Mouse (Mus musculus): ENCODE measurements around the gene Lrp1. TPM values are rescaled to one million over a fixed set of nuclear protein-coding genes. Genes with fewer than 3 reads are reported as not detected.
A peak's percentile ranks its signal among the peaks of the same experiment; 100 is the strongest.

Gene Lrp1
- polyA plus RNA-seq, 1 experiment from 2014 or later: 35.7 TPM

- DNase-seq (ENCODE audit: low spot score) (peak; percentile 52), ATAC-seq (replicated peaks; ENCODE audit: low FRiP score) (no peak)
- Histone ChIP-seq H3K4me1 (replicated peaks; ENCODE audit: control insufficient read depth, insufficient read depth, low read length) (peaks cover 62% of the 10 kb centered on the region), H3K9ac (ENCODE audit: low read depth, low read length) (peak overlapping the region; percentile 21; the same call in 1 of the 2 replicates), H3K36me3 (ENCODE audit: control insufficient read depth, insufficient read depth, low read length) (no peaks in the 10 kb centered on the region), H3K4me2 (peak overlapping the region; percentile 82), H3K27ac (ENCODE audit: low read depth, low read length) (no peak overlapping the region), H3K9me3 (ENCODE audit: control insufficient read depth, low read length) (no peaks in the 10 kb centered on the region), H3K4me3 (ENCODE audit: low read depth, low read length) (peak overlapping the region; percentile 45), H3K27me3 (replicated peaks; ENCODE audit: control insufficient read depth, insufficient read depth, low read length) (peaks cover 75% of the 10 kb centered on the region)
- WGBS: 2% methylated on average over 46 of the region's 46 CpGs
Measured at GRCm38 (mm10) chr10:127511634-127512306, 109.2 kb downstream of the Lrp1 start.

- Histone ChIP-seq H3K9ac (ENCODE audit: low read depth, low read length) (no peak overlapping the region), H3K9me3 (ENCODE audit: control insufficient read depth, low read length) (no peaks in the 10 kb centered on the region), H3K4me3 (ENCODE audit: low read depth, low read length) (peak overlapping the region; percentile 45; the same call in 1 of the 2 replicates), H3K27me3 (replicated peaks; ENCODE audit: control insufficient read depth, insufficient read depth, low read length) (peaks cover 75% of the 10 kb centered on the region), H3K4me1 (replicated peaks; ENCODE audit: control insufficient read depth, insufficient read depth, low read length) (peaks cover 55% of the 10 kb centered on the region), H3K27ac (ENCODE audit: low read depth, low read length) (no peak overlapping the region), H3K36me3 (ENCODE audit: control insufficient read depth, insufficient read depth, low read length) (no peaks in the 10 kb centered on the region), H3K4me2 (peak overlapping the region; percentile 82)
- DNase-seq (ENCODE audit: low spot score) (no peak), ATAC-seq (replicated peaks; ENCODE audit: low FRiP score) (no peak)
- 9% methylated on average over 11 of the region's 11 CpGs for WGBS
Measured at GRCm38 (mm10) chr10:127510895-127511617, 109.9 kb downstream of the Lrp1 start.

GRCm38 (mm10) chr10:127509837-127510701, 110.9 kb downstream of the Lrp1 start:
- Histone ChIP-seq H3K4me1 (replicated peaks; ENCODE audit: control insufficient read depth, insufficient read depth, low read length) (peaks cover 46% of the 10 kb centered on the region), H3K27me3 (replicated peaks; ENCODE audit: control insufficient read depth, insufficient read depth, low read length) (peaks cover 69% of the 10 kb centered on the region), H3K4me3 (ENCODE audit: low read depth, low read length) (0 out of 2 replicates have a peak overlapping the region, but pooled peaks have one; percentile 43), H3K9ac (ENCODE audit: low read depth, low read length) (no peak overlapping the region), H3K27ac (ENCODE audit: low read depth, low read length) (no peak overlapping the region), H3K4me2 (peak overlapping the region; percentile 79), H3K36me3 (ENCODE audit: control insufficient read depth, insufficient read depth, low read length) (no peaks in the 10 kb centered on the region), H3K9me3 (ENCODE audit: control insufficient read depth, low read length) (no peaks in the 10 kb centered on the region)
- no peak for ATAC-seq (replicated peaks; ENCODE audit: low FRiP score)
- no peak for DNase-seq (ENCODE audit: low spot score)
- 10% methylated on average over 17 of the region's 17 CpGs for WGBS

DNA sequence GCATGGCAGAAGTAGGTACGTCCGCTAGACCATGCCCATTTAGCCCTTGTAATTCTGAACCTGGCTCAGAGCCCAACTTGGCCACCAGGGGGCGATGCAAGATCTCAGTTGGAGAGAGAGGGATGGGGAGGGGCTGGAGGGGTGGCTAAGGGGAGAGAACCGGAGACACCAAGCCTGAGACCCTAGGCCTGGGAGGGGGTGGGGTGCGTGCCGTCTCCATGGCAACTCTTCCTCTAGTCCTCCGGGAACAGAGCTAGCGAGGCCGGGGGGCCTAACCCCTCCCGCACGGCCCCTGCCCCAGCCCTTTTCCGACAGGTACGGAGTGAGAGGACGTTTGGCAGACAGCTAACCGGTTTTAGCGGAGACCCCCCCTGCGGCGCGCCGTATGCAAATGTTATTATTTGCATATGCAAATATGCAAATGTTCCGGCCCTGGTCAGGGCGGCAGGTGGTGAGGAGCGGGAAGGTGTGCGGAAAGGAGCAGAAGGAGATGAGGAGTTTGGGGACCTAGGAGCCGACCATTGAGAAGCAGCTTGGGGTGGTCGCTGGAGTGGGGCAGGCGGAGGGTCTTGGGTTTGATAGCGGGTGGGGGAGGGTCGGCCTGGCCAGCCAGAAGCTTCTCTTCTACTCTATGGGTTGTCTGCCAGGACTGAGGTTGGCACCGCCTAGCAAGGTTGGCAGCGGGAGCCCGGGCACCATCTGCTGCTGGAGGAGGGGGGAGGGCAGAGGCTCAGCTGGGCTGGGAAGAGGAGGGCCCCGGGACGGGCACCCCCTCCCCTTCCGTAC, 111.7 kb downstream of the Lrp1 start:
- H3K4me1 ChIP-seq (replicated peaks; ENCODE audit: control insufficient read depth, insufficient read depth, low read length): peaks cover 38% of the 10 kb centered on the region
- no peaks in the 10 kb centered on the region for H3K9me3 ChIP-seq (ENCODE audit: control insufficient read depth, low read length)
- H3K36me3 ChIP-seq (ENCODE audit: control insufficient read depth, insufficient read depth, low read length): no peaks in the 10 kb centered on the region
- DNase-seq (ENCODE audit: low spot score) (peak; percentile 89), ATAC-seq (replicated peaks; ENCODE audit: low FRiP score) (peak; percentile 22)
- WGBS: 2% methylated on average over 35 of the region's 35 CpGs
- no peak overlapping the region for H3K9ac ChIP-seq (ENCODE audit: low read depth, low read length)
- H3K27ac ChIP-seq (ENCODE audit: low read depth, low read length): no peak overlapping the region
- peak overlapping the region; percentile 43 for H3K4me3 ChIP-seq (ENCODE audit: low read depth, low read length)
- peaks cover 61% of the 10 kb centered on the region for H3K27me3 ChIP-seq (replicated peaks; ENCODE audit: control insufficient read depth, insufficient read depth, low read length)
- peak overlapping the region; percentile 79 for H3K4me2 ChIP-seq

- ATAC-seq (replicated peaks; ENCODE audit: low FRiP score) (0 out of 2 replicates have a peak, but pooled peaks have one; percentile 19), DNase-seq (ENCODE audit: low spot score) (peak; percentile 77)
- peaks cover 28% of the 10 kb centered on the region for H3K4me1 ChIP-seq (replicated peaks; ENCODE audit: control insufficient read depth, insufficient read depth, low read length)
- 0 out of 2 replicates have a peak overlapping the region, but pooled peaks have one; percentile 16 for H3K4me3 ChIP-seq (ENCODE audit: low read depth, low read length)
- no peak overlapping the region for H3K27ac ChIP-seq (ENCODE audit: low read depth, low read length)
- H3K36me3 ChIP-seq (ENCODE audit: control insufficient read depth, insufficient read depth, low read length): no peaks in the 10 kb centered on the region
- H3K9ac ChIP-seq (ENCODE audit: low read depth, low read length): no peak overlapping the region
- 4% methylated on average over 15 of the region's 15 CpGs for WGBS
- peaks cover 54% of the 10 kb centered on the region for H3K27me3 ChIP-seq (replicated peaks; ENCODE audit: control insufficient read depth, insufficient read depth, low read length)
- H3K9me3 ChIP-seq (ENCODE audit: control insufficient read depth, low read length): no peaks in the 10 kb centered on the region
- H3K4me2 ChIP-seq: peak overlapping the region; percentile 79
Measured at GRCm38 (mm10) chr10:127508239-127508638, 112.7 kb downstream of the Lrp1 start.

DNA sequence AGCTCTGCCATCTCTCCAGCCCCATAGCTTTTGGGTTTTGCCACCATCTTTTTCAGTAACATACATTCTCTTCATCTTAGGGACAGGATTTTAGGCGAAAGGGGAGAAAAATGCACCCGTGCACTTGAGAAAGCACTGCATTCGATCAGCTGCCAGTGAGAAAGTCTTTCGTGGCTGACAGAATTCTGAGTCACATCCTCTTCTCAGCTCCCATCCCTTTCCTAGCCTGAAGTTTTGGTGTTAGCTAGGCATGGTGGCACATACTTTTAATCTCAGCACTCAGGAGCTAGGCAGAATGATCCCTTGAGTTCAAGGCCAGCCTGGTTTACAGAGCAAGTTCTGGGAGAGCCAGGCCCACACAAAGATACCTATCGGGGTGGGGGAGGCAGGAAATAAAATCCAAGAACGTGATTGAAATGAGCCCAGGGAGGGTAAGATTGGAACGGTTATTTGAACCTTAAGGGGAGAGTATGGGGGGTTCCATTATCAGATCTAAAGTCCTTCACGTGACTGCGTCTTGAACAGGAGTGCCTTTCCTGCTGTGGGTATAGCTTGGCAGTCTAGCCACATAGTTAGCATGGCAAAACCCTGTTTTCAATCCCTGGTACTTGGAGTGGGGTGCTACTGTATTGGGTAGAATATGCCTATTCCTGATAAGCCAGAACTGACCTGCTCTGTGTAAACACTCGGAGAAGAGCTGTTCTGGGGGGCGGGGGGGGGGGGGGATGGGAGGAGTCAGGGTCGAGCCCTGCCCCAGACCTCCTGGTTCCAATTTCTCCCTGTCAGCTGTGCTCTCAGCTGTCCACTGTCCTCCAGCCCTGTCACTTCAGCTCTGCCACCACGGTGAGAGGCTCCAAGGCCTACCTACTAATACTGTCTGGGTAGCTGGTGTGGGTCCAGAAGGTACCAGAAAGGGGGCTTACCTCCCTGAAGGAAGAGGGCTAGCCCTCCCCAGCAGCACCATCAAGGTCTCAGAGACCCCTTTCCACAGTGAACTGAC, 119.8 kb downstream of the Lrp1 start, which contains the start of gene Stac3:
Stac3 (plus strand) TSS at position 793 of the 1,000 bp plus-strand sequence.
- no peak within 1 kb of the TSS for H3K9ac ChIP-seq (ENCODE audit: low read depth, low read length)
- no peak for DNase-seq (ENCODE audit: low spot score)
- WGBS: 64% methylated on average over 13 of the region's 13 CpGs

DNA sequence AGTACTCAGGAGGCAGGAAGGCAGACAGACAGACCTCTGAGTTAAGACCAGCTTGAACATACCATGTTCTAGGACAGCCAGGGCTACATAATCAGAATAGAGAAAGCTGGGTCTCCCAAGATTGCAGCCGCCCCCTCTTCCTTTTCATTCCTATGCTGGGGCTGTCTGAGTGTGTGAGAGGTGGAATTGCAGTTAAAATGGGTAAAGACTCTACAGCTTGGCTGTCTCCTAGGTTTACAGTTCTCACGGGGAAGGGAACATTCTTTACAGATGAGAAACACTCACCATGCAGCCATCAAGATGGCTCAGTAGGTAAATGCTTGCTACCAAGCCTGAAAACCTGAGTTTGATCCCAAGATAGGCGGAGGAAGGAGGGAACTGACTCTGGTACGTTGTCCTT, 120.9 kb downstream of the Lrp1 start:
- Histone ChIP-seq H3K27me3 (replicated peaks; ENCODE audit: control insufficient read depth, insufficient read depth, low read length) (no peaks in the 10 kb centered on the region), H3K4me2 (no peak overlapping the region), H3K9ac (ENCODE audit: low read depth, low read length) (no peak overlapping the region), H3K4me3 (ENCODE audit: low read depth, low read length) (no peak overlapping the region), H3K27ac (ENCODE audit: low read depth, low read length) (no peak overlapping the region), H3K36me3 (ENCODE audit: control insufficient read depth, insufficient read depth, low read length) (peaks cover 28% of the 10 kb centered on the region), H3K4me1 (replicated peaks; ENCODE audit: control insufficient read depth, insufficient read depth, low read length) (no peaks in the 10 kb centered on the region), H3K9me3 (ENCODE audit: control insufficient read depth, low read length) (no peaks in the 10 kb centered on the region)
- 83% methylated on average over 4 of the region's 4 CpGs for WGBS
- DNase-seq (ENCODE audit: low spot score): no peak
- ATAC-seq (replicated peaks; ENCODE audit: low FRiP score): no peak

More for the DNA sequence above, 119.8 kb downstream of the Lrp1 start, which contains the start of gene Stac3:
- H3K4me1 ChIP-seq (replicated peaks; ENCODE audit: control insufficient read depth, insufficient read depth, low read length): no peaks in the 10 kb centered on the region
- H3K9me3 ChIP-seq (ENCODE audit: control insufficient read depth, low read length): no peaks in the 10 kb centered on the region
- peaks cover 23% of the 10 kb centered on the region for H3K36me3 ChIP-seq (ENCODE audit: control insufficient read depth, insufficient read depth, low read length)
- no peaks in the 10 kb centered on the region for H3K27me3 ChIP-seq (replicated peaks; ENCODE audit: control insufficient read depth, insufficient read depth, low read length)
- ATAC-seq (replicated peaks; ENCODE audit: low FRiP score): peak; percentile 41; the same call in 1 of the 2 replicates
- H3K4me3 ChIP-seq (ENCODE audit: low read depth, low read length): no peak within 1 kb of the TSS
- H3K4me2 ChIP-seq: no peak within 1 kb of the TSS
- H3K27ac ChIP-seq (ENCODE audit: low read depth, low read length): no peak within 1 kb of the TSS

Measured in liver, embryonic 11.5 days (tissue).